Mouse (Mus musculus) spleen, embryonic (tissue): ENCODE measurements around the gene Gm27029.
"Not testable (repeated sequence)": the region's sequence is repeated elsewhere in the genome, so short reads cannot be mapped to it uniquely, and the experiment has no call there.

ENCODE experiments used
- CTCF ChIA-PET: fragments of 350-600 bp; sonication (Branson Sonifier 250); formaldehyde crosslinking; loops from one replicate; lab custom pipeline; 2022; lab: Charles Lee

Gene Gm27029

DNA sequence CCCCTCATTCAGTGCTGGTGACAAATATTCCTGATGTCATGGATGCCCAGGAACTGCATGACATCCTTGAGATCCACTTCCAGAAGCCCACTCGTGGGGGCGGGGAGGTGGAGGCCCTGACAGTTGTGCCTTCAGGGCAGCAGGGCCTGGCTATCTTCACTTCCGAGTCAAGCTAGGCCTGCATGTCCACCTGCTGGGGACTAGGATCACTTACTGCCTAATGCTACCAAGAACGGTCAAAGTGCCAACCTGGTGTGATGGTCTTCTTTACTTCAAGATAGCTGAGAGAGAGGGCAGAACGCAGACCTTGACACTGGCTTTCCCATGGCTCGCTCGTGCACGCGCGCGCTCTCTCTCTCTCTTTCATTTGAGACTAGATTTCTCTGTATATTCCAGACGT, 33.6 kb upstream of the Gm27029 start:
- CTCF ChIA-PET, result interaction anchor here (1.0 kb wide), 1 partner anchor 13 kb away, joined by 3 read pairs; no protein-coding TSS in a partner anchor

DNA sequence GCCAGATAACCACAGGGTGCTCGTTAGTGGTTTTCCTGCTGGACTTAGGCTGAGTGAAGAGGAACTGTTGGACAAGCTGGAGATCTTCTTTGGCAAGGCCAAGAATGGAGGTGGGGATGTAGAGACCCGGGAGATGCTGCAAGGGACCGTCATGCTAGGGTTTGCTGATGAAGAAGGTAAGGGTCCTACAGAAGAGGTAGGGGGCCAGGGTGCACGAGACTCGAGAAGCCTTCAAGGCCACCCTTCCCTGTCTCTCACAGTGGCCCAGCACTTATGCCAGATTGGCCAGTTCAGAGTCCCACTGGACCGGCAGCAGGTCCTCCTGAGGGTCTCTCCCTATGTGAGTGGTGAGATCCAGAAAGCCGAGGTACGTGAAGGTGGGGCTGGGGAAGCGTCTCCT, 33.0 kb upstream of the Gm27029 start:
- CTCF ChIA-PET, result interaction anchor here (0.6 to 1.0 kb wide), 2 partner anchors 12 to 18 kb away, joined by 3 read pairs; no protein-coding TSS in a partner anchor

DNA sequence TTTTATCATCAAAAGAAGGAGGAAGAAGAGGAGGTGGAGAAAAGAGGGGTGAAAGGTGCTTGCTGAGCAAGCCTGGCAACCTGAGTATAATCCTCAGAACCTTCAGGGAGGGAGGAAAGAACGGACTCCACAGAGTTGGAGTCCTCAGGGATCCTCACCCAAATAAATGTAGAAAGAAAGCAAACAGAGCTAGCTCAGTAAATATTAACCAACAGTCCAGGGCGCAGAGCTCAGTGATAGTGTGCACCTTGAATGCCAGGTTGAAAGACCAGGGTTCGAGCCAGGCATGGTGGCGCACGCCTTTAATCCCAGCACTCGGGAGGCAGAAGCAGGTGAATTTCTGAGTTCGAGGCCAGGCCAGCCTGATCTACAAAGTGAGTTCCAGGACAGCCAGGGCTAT, 31.0 kb upstream of the Gm27029 start:
- CTCF ChIA-PET, result no interaction called here

DNA sequence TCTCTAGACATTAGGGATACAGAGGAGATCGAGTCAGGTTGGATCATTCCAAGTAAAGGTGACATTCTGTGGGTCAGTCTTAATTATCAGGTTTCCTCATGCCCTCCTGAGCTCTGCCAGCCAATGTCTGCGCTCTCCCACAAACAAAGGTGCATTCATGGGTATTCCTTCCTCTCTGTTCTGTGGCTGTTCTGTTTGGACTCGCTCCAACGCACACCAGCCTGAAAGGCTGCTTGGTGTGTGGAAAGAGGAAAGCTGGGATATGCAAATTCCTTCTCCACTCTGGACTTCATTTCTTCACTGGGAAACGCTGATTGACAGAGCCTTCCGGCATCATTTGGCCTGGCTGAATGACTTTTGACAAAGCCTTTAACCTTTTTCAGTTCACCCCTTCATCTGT, 30.1 kb upstream of the Gm27029 start:
- CTCF ChIA-PET, result interaction anchor here (0.5 kb wide), 1 partner anchor 216 kb away, joined by 3 read pairs; no protein-coding TSS in a partner anchor

DNA sequence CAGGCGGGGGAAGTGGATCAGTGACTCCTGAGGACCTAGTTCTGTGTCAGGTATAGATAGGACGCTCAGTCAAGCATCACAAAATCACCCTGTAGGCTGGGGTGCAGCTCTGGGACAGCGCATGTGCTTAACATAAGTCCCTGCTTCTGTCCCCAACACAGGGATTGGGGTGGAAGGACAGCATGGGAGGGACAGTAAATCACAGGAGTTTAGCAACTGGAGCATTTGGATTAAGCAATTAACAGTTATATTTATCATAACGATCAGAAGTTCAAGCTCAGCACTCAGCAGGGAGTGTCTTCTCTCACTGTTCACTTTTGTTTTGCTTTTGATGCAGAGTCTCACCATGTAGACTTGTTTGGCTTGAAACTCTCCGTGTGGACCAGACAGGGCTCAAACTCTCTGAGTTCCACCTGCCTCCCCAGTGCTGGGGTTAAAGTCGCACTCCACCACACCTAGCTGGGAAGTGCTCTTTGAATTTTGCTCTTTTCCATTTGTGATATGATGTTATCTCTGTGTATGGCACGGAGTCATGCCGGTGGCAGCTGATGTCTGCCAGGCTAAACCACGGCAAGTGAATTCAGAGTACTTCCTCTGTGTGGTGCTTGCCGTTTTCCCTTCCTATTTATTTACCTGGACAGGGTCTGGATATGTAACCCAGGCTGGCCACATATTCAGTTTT, 27.6 kb upstream of the Gm27029 start:
- CTCF ChIA-PET, result no interaction called here

DNA sequence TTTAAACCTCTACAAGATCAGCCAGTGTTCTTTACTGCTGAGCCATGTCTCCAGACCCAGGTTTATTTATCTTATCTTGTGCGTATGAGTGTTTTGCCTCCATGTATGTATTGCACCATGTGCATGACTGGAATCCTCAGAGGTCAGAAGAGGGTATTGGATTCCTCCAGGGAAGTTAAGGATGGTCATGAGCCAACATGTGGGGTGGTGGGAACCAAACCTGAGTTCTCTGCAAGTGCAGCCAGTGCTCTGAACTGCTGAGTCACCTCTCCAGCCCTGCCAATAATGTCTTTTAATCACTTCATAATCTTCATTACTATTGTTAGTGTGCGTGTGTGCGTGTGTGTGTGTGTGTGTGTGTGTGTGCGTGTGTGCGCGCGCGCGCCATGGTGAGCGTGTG, 26.9 kb upstream of the Gm27029 start:
- CTCF ChIA-PET, result no interaction called here

DNA sequence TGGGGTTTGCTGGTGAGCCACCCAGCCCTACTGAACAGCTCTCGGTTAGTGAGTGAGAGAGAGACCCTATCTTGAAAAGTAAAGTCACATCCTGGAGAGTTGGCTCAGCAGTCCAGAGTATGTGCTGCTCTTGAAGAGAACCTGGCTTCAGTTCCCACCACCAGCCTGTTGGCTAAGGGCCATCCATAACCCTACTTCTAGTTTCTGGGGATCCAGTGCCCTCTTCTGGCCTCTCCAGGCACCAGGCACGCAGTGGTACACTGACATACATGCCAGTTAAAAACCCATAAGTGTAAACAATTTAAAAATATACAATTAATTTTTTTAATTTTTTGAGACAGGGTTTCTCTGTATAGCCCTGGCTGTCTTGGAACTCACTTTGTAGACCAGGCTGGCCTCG, 25.8 kb upstream of the Gm27029 start:
- CTCF ChIA-PET, result interaction anchor here (0.7 to 1.3 kb wide), 2 partner anchors 15 to 60 kb away, joined by 3 read pairs; partner anchors contain the start of gene Vat1

DNA sequence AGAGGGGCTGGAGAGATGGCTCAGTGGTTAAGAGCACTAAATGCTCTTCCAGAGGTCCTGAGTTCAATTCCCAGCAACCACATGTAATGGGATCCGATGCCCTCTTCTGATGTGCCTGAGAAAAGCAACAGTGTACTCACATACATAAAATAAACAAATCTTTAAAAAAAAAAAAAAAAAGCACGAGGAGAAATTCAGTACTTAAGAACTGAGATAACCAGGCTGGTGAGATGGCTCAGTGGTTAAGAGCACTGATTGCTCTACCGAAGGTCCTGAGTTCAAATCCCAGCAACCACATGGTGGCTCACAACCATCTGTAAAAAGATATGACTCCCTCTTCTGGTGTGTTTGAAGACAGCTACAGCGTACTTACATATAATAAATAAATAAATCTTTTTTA, 25.0 kb upstream of the Gm27029 start:
- CTCF ChIA-PET, result interaction anchor here (0.7 to 1.3 kb wide), 3 partner anchors 16 to 290 kb away, joined by 3 to 4 read pairs (median 3); partner anchors contain the start of gene Vat1

DNA sequence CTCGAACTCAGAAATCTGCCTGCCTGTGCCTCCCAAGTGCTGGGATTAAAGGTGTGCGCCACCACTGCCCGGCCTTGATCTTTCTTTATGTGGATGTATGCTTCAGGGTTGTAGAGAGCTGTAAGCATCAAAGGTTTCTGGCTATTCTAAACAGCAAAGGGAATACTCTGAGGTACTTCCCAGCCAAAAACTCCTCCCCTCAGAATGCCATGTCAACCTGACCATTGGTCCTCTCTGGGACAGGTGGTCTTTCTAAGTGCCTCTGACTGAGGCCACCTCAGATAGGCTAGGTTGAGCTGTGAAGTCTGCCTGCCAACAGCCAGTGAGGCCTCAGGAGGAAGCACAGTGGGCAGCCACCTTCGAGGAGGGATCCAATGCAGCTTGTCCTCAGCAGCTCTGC, 24.3 kb upstream of the Gm27029 start:
- CTCF ChIA-PET, result interaction anchor here (1.3 kb wide), 1 partner anchor 17 kb away, joined by 3 read pairs; the partner anchor contains the start of gene Vat1

DNA sequence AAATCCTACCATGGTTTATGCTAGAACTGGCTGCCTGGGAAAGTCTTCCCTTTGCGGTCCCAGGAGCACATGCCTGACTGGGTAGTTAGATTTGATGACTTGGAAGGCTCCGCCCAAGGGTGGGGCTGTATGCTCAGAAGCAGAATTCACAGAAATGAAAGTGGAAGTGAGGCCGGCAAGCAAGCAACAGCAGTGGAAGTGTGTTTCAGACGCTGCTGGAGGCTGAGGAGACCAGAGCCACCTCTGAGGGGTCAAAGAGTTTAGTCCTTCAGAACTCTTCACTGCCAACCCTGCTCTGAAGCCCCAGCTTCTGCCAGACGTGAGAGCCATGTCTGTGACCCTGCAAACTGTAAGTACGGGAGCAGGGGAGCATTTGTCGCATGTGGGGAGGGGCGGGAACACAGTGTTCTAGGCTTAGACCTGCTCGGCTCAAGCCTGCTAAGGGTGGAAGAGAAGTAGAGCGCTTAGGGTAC, 23.7 kb upstream of the Gm27029 start, which contains the start of gene Ifi35:
Gene Ifi35, plus strand, starts transcription at position 134 of the 473 bp plus-strand sequence.
- CTCF ChIA-PET, result no interaction called here

DNA sequence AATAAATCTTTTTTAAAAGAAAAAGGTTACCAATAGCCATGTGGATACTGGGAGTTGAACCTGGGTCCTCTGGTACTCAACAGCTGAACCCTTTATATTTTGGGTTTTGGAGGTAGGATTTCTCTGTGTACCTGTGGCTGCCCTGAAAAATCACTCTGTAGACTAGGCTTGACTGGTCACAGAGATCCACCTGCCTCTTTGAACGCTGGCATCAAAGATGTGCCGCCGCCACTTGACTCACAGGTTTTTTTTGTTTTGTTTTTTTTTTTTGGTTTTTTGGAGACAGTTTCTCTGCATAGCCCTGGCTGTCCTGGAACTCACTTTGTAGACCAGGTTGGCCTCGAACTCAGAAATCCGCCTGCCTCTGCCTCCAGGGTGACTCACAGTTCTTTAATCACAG, 23.2 kb upstream of the Gm27029 start:
- CTCF ChIA-PET, result no interaction called here

DNA sequence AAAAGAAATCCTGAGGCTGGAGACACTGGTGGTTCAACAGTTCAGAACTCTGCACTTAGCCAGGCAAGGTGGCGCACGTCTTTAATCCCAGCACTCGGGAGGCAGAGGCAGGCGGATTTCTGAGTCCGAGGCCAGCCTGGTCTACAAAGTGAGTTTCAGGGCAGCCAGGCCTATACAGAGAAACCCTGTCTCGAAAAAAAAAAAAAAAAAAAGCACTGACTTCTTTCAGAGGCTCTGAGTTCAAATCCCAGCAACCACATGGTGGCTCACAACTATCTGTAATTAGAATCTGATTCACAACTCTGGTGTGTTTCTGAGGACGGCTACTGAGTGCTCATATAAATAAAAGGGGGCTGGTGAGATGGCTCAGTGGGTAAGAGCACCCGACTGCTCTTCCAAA, 22.3 kb upstream of the Gm27029 start:
- CTCF ChIA-PET, result not testable (repeated sequence)

DNA sequence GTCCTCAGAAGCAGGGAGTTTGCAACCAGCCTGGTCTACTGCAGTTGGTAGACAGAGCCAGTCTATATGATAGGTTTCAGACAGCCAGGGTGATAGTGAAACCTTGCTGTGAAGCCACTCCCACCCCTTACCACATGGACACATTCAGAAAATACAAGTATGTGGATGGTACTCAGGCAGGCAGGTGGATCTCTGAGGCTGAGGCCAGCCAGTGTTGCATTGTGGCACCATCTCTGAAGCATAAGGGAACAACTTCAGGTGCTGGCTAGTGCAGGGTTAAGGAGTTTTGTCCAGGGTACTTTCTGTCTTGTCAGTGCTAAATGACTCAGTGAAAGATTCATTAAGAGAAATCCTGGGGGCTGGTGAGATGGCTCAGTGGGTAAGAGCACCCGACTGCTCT, 21.7 kb upstream of the Gm27029 start:
- CTCF ChIA-PET, result no interaction called here

DNA sequence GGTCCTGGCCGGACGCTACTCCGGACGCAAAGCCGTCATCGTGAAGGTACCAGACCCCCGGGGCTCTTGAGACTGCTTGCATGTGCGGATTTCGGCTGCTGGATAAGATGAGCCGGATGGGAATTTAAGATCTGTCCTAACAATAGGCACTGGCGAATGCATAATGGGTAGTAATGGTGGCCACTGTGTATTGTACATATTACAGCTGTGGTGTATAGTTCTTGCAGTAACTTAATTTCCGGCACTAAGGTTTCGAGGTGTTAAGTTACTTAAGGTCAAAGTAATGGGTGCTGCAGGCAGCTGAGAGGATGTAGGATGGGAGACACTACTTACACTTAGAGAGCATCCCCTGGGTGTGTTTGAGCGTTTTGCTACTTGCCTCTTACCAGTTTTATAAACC, 18.2 kb upstream of the Gm27029 start:
- CTCF ChIA-PET, result no interaction called here

DNA sequence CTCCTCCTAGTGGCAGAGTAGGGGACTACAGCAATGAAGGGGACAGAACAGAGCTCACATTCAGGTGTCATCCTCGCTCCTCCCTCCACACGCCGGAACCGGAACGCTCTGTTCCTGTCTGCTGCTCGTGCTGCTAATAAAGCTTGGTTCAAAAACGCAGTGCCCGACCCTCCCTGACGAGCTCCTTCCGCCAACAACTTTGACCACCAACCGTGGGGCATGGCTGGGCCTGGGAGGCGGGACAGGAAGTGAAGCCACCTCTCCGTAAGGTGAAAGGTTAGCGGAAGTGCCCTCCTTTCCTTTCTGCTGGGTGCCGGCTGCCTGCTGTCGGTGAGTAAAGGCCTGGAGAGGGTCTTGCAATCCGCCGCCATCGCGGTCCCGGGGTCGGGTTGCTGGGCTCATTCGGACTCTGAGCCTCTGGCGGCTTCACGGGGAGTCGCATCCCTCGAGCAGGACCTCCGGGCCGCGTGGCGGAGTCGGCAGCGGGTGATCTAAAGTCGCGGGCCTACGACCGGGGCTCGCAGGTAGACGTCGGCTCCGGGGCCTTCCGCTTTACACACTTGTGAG, 17.6 kb upstream of the Gm27029 start, which contains the start of gene Rpl27:
Gene Rpl27, plus strand, starts transcription at position 172 of the 567 bp plus-strand sequence.
- CTCF ChIA-PET, result interaction anchor here (0.5 to 1.1 kb wide), 2 partner anchors 24 to 728 kb away, joined by 3 to 7 read pairs; partner anchors contain the start of genes Hspb9 and Vat1

DNA sequence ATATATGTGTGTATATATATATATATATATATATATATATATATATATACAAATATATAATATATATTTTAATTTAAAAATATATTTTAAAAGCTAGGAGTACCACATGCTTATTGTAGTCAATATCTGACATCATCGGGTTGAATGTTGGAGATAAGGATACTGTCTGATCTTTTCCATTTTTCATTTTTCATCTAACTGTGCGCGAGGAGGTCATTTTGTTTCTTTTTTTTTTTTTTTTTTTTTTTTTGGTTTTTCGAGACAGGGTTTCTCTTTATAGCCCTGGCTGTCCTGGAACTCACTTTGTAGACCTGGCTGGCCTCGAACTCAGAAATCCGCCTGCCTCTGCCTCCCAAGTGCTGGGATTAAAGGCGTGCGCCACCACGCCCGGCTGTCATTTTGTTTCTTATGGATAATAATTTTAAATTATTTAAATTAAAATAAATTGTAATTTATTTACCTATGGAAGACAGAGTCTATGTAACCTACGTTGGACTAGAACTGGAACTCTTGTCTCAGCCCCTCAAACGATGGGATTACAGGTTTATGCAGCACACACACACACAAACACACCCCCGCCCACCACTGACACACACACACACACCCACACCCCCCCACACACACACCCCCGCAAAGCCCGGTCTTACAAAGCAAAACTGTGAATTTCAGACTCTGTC, 17.0 kb upstream of the Gm27029 start:
- CTCF ChIA-PET, result interaction anchor here (0.5 to 1.1 kb wide), 2 partner anchors 728 to 807 kb away, joined by 3 read pairs; partner anchors contain the start of genes BC030867 and Hspb9

DNA sequence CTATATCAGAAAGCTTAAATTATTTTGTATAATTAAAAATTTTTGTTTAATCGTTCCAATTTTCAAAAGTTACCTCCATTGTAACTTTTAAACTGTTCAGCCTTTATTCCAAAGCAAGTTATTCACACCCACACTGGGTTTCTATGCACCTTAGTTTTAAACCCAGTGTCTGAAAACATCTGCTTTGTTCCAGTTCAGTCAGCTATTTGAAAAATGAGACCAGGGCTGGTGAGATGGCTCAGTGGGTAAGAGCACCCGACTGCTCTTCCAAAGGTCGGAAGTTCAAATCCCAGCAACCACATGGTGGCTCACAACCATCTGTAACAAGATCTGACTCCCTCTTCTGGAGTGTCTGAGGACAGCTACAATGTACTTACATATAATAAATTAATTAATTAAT, 13.4 kb upstream of the Gm27029 start:
- CTCF ChIA-PET, result not testable (repeated sequence)

DNA sequence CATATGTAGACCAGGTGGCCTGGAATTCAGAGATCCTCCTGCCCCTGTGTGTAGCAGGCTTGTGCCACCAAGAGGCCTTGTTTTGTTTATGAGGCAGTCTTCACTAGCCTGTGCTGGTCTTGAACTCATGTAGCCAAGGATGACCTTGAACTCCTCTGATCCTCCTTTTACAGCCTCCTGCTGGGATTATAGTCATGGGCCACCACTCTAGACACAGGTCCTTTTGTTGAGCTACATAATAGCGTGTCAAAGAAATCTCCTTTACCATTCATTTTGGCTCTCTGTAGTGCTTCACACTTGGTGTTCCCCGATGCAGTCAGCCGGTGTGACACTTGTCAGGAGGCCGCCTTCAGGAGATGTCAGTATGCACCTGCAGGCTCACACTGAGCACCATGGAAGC, 12.3 kb upstream of the Gm27029 start:
- CTCF ChIA-PET, result no interaction called here

DNA sequence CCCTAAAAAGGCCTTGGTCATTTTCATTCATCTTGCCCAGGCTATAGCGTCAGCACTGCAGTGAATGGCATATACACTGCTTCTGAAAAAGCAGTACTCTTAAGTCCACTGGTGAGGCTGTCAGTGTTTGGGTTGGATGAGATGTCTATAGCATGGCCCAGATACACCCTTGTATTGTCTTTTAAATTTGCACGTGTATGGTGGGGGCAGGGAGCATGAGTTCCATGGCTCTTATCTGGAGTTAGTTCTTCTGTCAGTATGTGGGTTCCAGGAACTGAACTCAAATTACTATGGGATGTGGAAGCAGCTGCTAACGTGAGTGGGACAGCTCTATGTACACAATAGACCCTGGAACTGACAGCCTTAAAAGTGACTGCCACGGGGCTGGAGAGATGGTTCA, 11.2 kb upstream of the Gm27029 start:
- CTCF ChIA-PET, result no interaction called here

DNA sequence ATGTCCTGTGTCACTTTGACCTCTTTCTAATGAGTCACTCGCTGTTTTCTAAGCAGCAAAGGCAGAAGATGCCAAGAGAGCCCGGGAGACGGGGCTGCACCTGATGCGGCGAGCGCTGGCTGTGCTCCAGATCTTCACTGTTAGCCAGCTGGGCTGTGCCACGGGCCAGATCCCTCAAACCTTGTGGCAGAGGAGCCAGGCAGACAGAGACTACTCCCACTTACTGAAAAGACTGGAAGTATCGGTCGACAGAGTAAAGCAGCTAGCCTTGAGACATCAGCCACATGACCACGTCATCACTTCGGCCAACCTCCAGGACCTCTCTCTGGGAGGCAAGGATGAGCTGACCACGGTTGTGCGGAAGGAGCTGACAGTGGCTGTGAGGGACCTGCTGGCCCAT, 8.8 kb upstream of the Gm27029 start:
- CTCF ChIA-PET, result interaction anchor here (1.3 kb wide), 1 partner anchor 9 kb away, joined by 3 read pairs; the partner anchor contains the start of genes Gm27029, Ptges3l and Rundc1

DNA sequence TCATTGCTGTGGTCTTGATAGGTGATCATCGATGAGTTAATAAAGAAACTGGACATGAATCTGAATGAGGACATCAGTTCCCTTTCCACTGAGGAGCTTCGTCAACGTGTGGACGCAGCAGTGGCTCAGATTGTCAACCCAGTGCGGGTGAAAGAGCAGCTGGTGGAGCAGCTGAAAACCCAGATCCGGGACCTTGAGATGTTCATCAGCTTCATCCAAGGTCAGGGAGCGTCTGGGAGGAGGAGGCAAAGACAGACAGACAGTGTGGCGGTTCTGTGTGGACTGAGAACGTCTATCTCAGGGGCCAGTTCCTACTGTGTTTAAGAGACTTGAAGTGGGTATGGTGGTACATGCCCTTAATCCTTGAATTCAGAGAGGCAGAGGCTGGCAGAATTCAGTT, 6.7 kb upstream of the Gm27029 start:
- CTCF ChIA-PET, result no interaction called here

DNA sequence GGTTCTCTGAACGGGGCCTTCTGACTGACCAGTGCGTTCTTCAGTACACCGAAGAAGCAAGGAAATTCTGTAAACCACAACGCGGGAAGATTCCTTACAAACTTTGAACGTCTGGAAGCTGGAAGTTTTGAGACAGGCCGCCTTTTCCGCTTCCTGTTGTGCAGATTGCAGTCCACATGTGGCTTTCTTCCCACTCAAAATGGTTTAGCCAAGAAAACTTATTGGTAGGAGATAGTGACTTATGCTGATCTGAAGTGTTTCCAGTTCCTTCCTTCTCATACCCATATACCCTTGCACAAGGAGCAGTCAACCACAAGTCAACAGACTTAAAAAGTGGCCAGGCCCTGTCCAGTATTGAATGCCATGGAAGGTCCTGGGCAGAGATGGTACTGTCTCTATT, 1.6 kb upstream of the Gm27029 start:
- CTCF ChIA-PET, result no interaction called here
